Mouse (Mus musculus): Measurements from ENCODE around the gene Sox4. TPM values are rescaled to one million over a fixed set of nuclear protein-coding genes. Genes with fewer than 3 reads are reported as not detected.

Gene Sox4
- polyA plus RNA-seq, 1 experiment from 2014 or later = 47.4 TPM

- Histone ChIP-seq H3K4me1 (replicated peaks) (peaks cover 17% of the 10 kb centered on the region), H3K4me3 (peak overlapping the region; percentile 73), H3K27ac (peak overlapping the region; percentile 99), H3K9me3 (replicated peaks) (no peaks in the 10 kb centered on the region), H3K9ac (peak overlapping the region; percentile 82), H3K27me3 (no peaks in the 10 kb centered on the region), H3K36me3 (no peaks in the 10 kb centered on the region), H3K4me2 (peak overlapping the region; percentile 98)
- ATAC-seq (replicated peaks; ENCODE audit: insufficient number of reproducible peaks, insufficient read depth, low FRiP score, low read depth) = peak; percentile 24; the same call in 1 of the 2 replicates
- WGBS = under 1% methylated on average over 16 of the region's 16 CpGs
Observed at GRCm38 (mm10) chr13:28957765-28958164, 4.3 kb upstream of the Sox4 start.

- Histone ChIP-seq H3K36me3 (no peaks in the 10 kb centered on the region), H3K9ac (peak overlapping the region; percentile 98)
- WGBS = under 1% methylated on average over 98 of the region's 98 CpGs
Observed at GRCm38 (mm10) chr13:28952576-28953571, 639 bp downstream of the Sox4 start.

GRCm38 (mm10) chr13:28951691-28952575 lies 1.6 kb downstream of the Sox4 start:
- peak overlapping the region; percentile 100 for H3K27ac ChIP-seq
- H3K36me3 ChIP-seq = no peaks in the 10 kb centered on the region
- no peaks in the 10 kb centered on the region for H3K9me3 ChIP-seq (replicated peaks)
- H3K9ac ChIP-seq = peak overlapping the region; percentile 98
- WGBS = under 1% methylated on average over 91 of the region's 92 CpGs
- ATAC-seq (replicated peaks; ENCODE audit: insufficient number of reproducible peaks, insufficient read depth, low FRiP score, low read depth) = no peak
- peak overlapping the region; percentile 65 for H3K4me2 ChIP-seq
- H3K4me3 ChIP-seq = peak overlapping the region; percentile 86
- H3K27me3 ChIP-seq = no peaks in the 10 kb centered on the region
- H3K4me1 ChIP-seq (replicated peaks) = peaks cover 21% of the 10 kb centered on the region

More at GRCm38 (mm10) chr13:28952576-28953571, 639 bp downstream of the Sox4 start:
- Histone ChIP-seq H3K4me1 (replicated peaks) (peaks cover 17% of the 10 kb centered on the region), H3K27ac (peak overlapping the region; percentile 100), H3K4me3 (peak overlapping the region; percentile 86), H3K4me2 (peak overlapping the region; percentile 65), H3K27me3 (no peaks in the 10 kb centered on the region), H3K9me3 (replicated peaks) (no peaks in the 10 kb centered on the region)
- peak; percentile 25; the same call in 1 of the 2 replicates for ATAC-seq (replicated peaks; ENCODE audit: insufficient number of reproducible peaks, insufficient read depth, low FRiP score, low read depth)

GRCm38 (mm10) chr13:28950623-28951491 lies 2.7 kb downstream of the Sox4 start:
- under 1% methylated on average over 32 of the region's 32 CpGs for WGBS
- peak overlapping the region; percentile 98 for H3K9ac ChIP-seq
- H3K4me1 ChIP-seq (replicated peaks) = peaks cover 28% of the 10 kb centered on the region

GRCm38 (mm10) chr13:28950266-28950622 lies 3.3 kb downstream of the Sox4 start:
- H3K4me3 ChIP-seq = peak overlapping the region; percentile 86
- ATAC-seq (replicated peaks; ENCODE audit: insufficient number of reproducible peaks, insufficient read depth, low FRiP score, low read depth) = no peak
- H3K36me3 ChIP-seq = no peaks in the 10 kb centered on the region
- H3K9ac ChIP-seq = peak overlapping the region; percentile 98
- no peaks in the 10 kb centered on the region for H3K27me3 ChIP-seq
- H3K4me1 ChIP-seq (replicated peaks) = peaks cover 33% of the 10 kb centered on the region
- peak overlapping the region; percentile 65 for H3K4me2 ChIP-seq
- no peaks in the 10 kb centered on the region for H3K9me3 ChIP-seq (replicated peaks)
- H3K27ac ChIP-seq = peak overlapping the region; percentile 100
- WGBS = under 1% methylated on average over 9 of the region's 9 CpGs

More at GRCm38 (mm10) chr13:28950623-28951491, 2.7 kb downstream of the Sox4 start:
- no peaks in the 10 kb centered on the region for H3K27me3 ChIP-seq
- H3K36me3 ChIP-seq = no peaks in the 10 kb centered on the region
- no peak for ATAC-seq (replicated peaks; ENCODE audit: insufficient number of reproducible peaks, insufficient read depth, low FRiP score, low read depth)
- H3K27ac ChIP-seq = peak overlapping the region; percentile 100
- no peaks in the 10 kb centered on the region for H3K9me3 ChIP-seq (replicated peaks)
- H3K4me3 ChIP-seq = peak overlapping the region; percentile 86
- H3K4me2 ChIP-seq = peak overlapping the region; percentile 65

GRCm38 (mm10) chr13:28949279-28949915 lies 4.1 kb downstream of the Sox4 start:
- H3K4me3 ChIP-seq = peak overlapping the region; percentile 57
- no peak for ATAC-seq (replicated peaks; ENCODE audit: insufficient number of reproducible peaks, insufficient read depth, low FRiP score, low read depth)
- peaks cover 30% of the 10 kb centered on the region for H3K4me1 ChIP-seq (replicated peaks)
- peak overlapping the region; percentile 56 for H3K9ac ChIP-seq
- H3K9me3 ChIP-seq (replicated peaks) = no peaks in the 10 kb centered on the region
- H3K36me3 ChIP-seq = no peaks in the 10 kb centered on the region
- WGBS = 5% methylated on average over 11 of the region's 11 CpGs
- H3K27ac ChIP-seq = peak overlapping the region; percentile 58
- H3K4me2 ChIP-seq = peak overlapping the region; percentile 62
- H3K27me3 ChIP-seq = no peaks in the 10 kb centered on the region

- H3K36me3 ChIP-seq = no peaks in the 10 kb centered on the region
- H3K4me2 ChIP-seq = peak overlapping the region; percentile 62
- no peak for ATAC-seq (replicated peaks; ENCODE audit: insufficient number of reproducible peaks, insufficient read depth, low FRiP score, low read depth)
- H3K27me3 ChIP-seq = no peaks in the 10 kb centered on the region
- peak overlapping the region; percentile 65 for H3K27ac ChIP-seq
- peak overlapping the region; percentile 30; the same call in 1 of the 2 replicates for H3K9ac ChIP-seq
- peak overlapping the region; percentile 40 for H3K4me3 ChIP-seq
- peaks cover 28% of the 10 kb centered on the region for H3K4me1 ChIP-seq (replicated peaks)
- H3K9me3 ChIP-seq (replicated peaks) = no peaks in the 10 kb centered on the region
- WGBS = 9% methylated on average over 10 of the region's 10 CpGs
Observed at GRCm38 (mm10) chr13:28948541-28948940, 5.0 kb downstream of the Sox4 start.

- Histone ChIP-seq H3K27ac (peak overlapping the region; percentile 65), H3K4me2 (peak overlapping the region; percentile 62), H3K4me3 (peak overlapping the region; percentile 40), H3K9ac (no peak overlapping the region), H3K36me3 (no peaks in the 10 kb centered on the region), H3K9me3 (replicated peaks) (no peaks in the 10 kb centered on the region), H3K27me3 (no peaks in the 10 kb centered on the region), H3K4me1 (replicated peaks) (peaks cover 28% of the 10 kb centered on the region)
- no peak for ATAC-seq (replicated peaks; ENCODE audit: insufficient number of reproducible peaks, insufficient read depth, low FRiP score, low read depth)
- 42% methylated on average over 7 of the region's 7 CpGs for WGBS
Observed at GRCm38 (mm10) chr13:28947740-28948441, 5.6 kb downstream of the Sox4 start.

- no peak for ATAC-seq (replicated peaks; ENCODE audit: insufficient number of reproducible peaks, insufficient read depth, low FRiP score, low read depth)
- H3K9ac ChIP-seq = no peak overlapping the region
- no peaks in the 10 kb centered on the region for H3K27me3 ChIP-seq
- H3K36me3 ChIP-seq = no peaks in the 10 kb centered on the region
- WGBS = 49% methylated on average over 8 of the region's 8 CpGs
- no peak overlapping the region for H3K4me2 ChIP-seq
- H3K4me3 ChIP-seq = no peak overlapping the region
- H3K9me3 ChIP-seq (replicated peaks) = no peaks in the 10 kb centered on the region
- peak overlapping the region; percentile 42; the same call in 1 of the 2 replicates for H3K27ac ChIP-seq
- peaks cover 38% of the 10 kb centered on the region for H3K4me1 ChIP-seq (replicated peaks)
Observed at GRCm38 (mm10) chr13:28946565-28947135, 6.9 kb downstream of the Sox4 start.

Measured in heart, embryonic 15.5 days (tissue).